Mouse (Mus musculus) spleen, adult 2 months (tissue): Measurements from ENCODE around the gene Gm16867.
"Not testable (repeated sequence)": the region's sequence is repeated elsewhere in the genome, so short reads cannot be mapped to it uniquely, and the experiment has no call there.

Experiments used
- CTCF ChIP-seq: fragments of 200-500 bp; IDR thresholded peaks from 2 replicates; pipeline ENCODE4 v1.5.1; 2011; ENCODE audit warnings: mild to moderate bottlenecking, inconsistent platforms; ENCODE audit not compliant: insufficient read depth, insufficient read length, insufficient replicate concordance; ENCODE audit errors: extremely low read depth
- POLR2A ChIP-seq: fragments of 200-500 bp; IDR thresholded peaks from 2 replicates; pipeline ENCODE4 v1.6.1; 2011; ENCODE audit warnings: low read depth, low read length, inconsistent platforms

GRCm38 (mm10) chr14:69470122-69470708 lies 32.9 kb downstream of the Gm16867 start:
- not testable (repeated sequence) for TF ChIP-seq POLR2A, CTCF
